Mouse (Mus musculus): ENCODE results near the gene Esrra.

Gene Esrra

GRCm38 (mm10) chr19:6921647-6922567, at the start of gene Esrra:
TSS of gene Esrra (minus strand) at chr19:6921813.
- peak; percentile 100 for DNase-seq (ENCODE audit: low read depth, low spot score)

- DNase-seq (ENCODE audit: low read depth, low spot score), result no peak
Observed at GRCm38 (mm10) chr19:6970460-6971085, 49.0 kb upstream of the Esrra start.

- peak; percentile 84 for DNase-seq (ENCODE audit: low read depth, low spot score)
Observed at GRCm38 (mm10) chr19:6969665-6970381, 48.2 kb upstream of the Esrra start.

GRCm38 (mm10) chr19:6969291-6969664, 47.7 kb upstream of the Esrra start:
- no peak for DNase-seq (ENCODE audit: low read depth, low spot score)

- peak; percentile 47 for DNase-seq (ENCODE audit: low read depth, low spot score)
Observed at GRCm38 (mm10) chr19:6968491-6969271, 47.1 kb upstream of the Esrra start.

- no peak for DNase-seq (ENCODE audit: low read depth, low spot score)
Observed at GRCm38 (mm10) chr19:6956461-6956860, 34.8 kb upstream of the Esrra start.

- DNase-seq (ENCODE audit: low read depth, low spot score), result peak; percentile 60
Observed at GRCm38 (mm10) chr19:6955424-6955823, 33.8 kb upstream of the Esrra start.

GRCm38 (mm10) chr19:6954046-6954445, 32.4 kb upstream of the Esrra start:
- DNase-seq (ENCODE audit: low read depth, low spot score), result peak; percentile 47

- DNase-seq (ENCODE audit: low read depth, low spot score), result no peak
Observed at GRCm38 (mm10) chr19:6952712-6953037, 31.1 kb upstream of the Esrra start.

- peak; percentile 64 for DNase-seq (ENCODE audit: low read depth, low spot score)
Observed at GRCm38 (mm10) chr19:6951994-6952711, 30.5 kb upstream of the Esrra start.

- DNase-seq (ENCODE audit: low read depth, low spot score), result peak; percentile 89
Observed at GRCm38 (mm10) chr19:6951381-6951968, 29.9 kb upstream of the Esrra start.

- DNase-seq (ENCODE audit: low read depth, low spot score), result peak; percentile 77
Observed at GRCm38 (mm10) chr19:6950613-6951153, 29.1 kb upstream of the Esrra start.

- DNase-seq (ENCODE audit: low read depth, low spot score), result no peak
Observed at GRCm38 (mm10) chr19:6949951-6950350, 28.3 kb upstream of the Esrra start.

- no peak for DNase-seq (ENCODE audit: low read depth, low spot score)
Observed at GRCm38 (mm10) chr19:6949532-6949931, 27.9 kb upstream of the Esrra start.

- no peak for DNase-seq (ENCODE audit: low read depth, low spot score)
Observed at GRCm38 (mm10) chr19:6948186-6948585, 26.6 kb upstream of the Esrra start.

- no peak for DNase-seq (ENCODE audit: low read depth, low spot score)
Observed at GRCm38 (mm10) chr19:6947742-6948141, 26.1 kb upstream of the Esrra start.

- no peak for DNase-seq (ENCODE audit: low read depth, low spot score)
Observed at GRCm38 (mm10) chr19:6943709-6944108, 22.1 kb upstream of the Esrra start.

GRCm38 (mm10) chr19:6942764-6943163, 21.2 kb upstream of the Esrra start:
- no peak for DNase-seq (ENCODE audit: low read depth, low spot score)

GRCm38 (mm10) chr19:6942249-6942691, 20.7 kb upstream of the Esrra start, which contains the start of gene Gpr137:
TSS of gene Gpr137 (minus strand) at chr19:6942480.
- peak; percentile 95 for DNase-seq (ENCODE audit: low read depth, low spot score)
